Mouse (Mus musculus) olfactory bulb, adult 2 months (tissue): Measurements from ENCODE around the gene Psmd9.

Source experiments
- CTCF ChIP-seq: fragments of 200-500 bp; IDR thresholded peaks from 2 replicates; pipeline ENCODE4 v1.5.1; 2012; ENCODE audit warnings: low read depth, mild to moderate bottlenecking, low read length, moderate library complexity; ENCODE audit not compliant: insufficient read depth
- POLR2A ChIP-seq: fragments of 200-500 bp; IDR thresholded peaks from 2 replicates; pipeline ENCODE4 v1.6.1; 2012; ENCODE audit warnings: mild to moderate bottlenecking, low read depth, low read length, moderate library complexity; ENCODE audit not compliant: insufficient read depth

GRCm38 (mm10) chr5:123192606-123193150 lies 23.5 kb downstream of the Psmd9 start:
- TF ChIP-seq POLR2A (no peak), CTCF (no peak)
